Mouse (Mus musculus): ENCODE data around the gene Olfr811.

The Olfr811 gene

GRCm38 (mm10) chr10:129804296-129804695, at the start of gene Olfr811:
Olfr811 (minus strand) TSS chr10:129804396.
- no peak for DNase-seq (ENCODE audit: low spot score)

- DNase-seq (ENCODE audit: low spot score), result no peak
Observed at GRCm38 (mm10) chr10:129847343-129847742, 43.1 kb upstream of the Olfr811 start.

- no peak for DNase-seq (ENCODE audit: low spot score)
Observed at GRCm38 (mm10) chr10:129845994-129846393, 41.8 kb upstream of the Olfr811 start, which contains the start of gene Olfr812. Olfr812 (minus strand) TSS chr10:129846094.

GRCm38 (mm10) chr10:129794817-129795216, 9.4 kb downstream of the Olfr811 start, which contains the start of gene Olfr810:
Olfr810 (minus strand) TSS chr10:129794917.
- no peak for DNase-seq (ENCODE audit: low spot score)

GRCm38 (mm10) chr10:129778123-129778522, 26.1 kb downstream of the Olfr811 start:
- DNase-seq (ENCODE audit: low spot score), result no peak

GRCm38 (mm10) chr10:129774338-129774737, 29.9 kb downstream of the Olfr811 start, which contains the start of gene Olfr809:
Olfr809 (plus strand) TSS chr10:129774638.
- no peak for DNase-seq (ENCODE audit: low spot score)

GRCm38 (mm10) chr10:129765182-129765581, 39.0 kb downstream of the Olfr811 start, which contains the start of gene Olfr808:
Olfr808 (plus strand) TSS chr10:129765482.
- DNase-seq (ENCODE audit: low spot score), result no peak

GRCm38 (mm10) chr10:129757693-129758092, 46.5 kb downstream of the Olfr811 start, which contains the start of gene Olfr807:
Olfr807 (minus strand) TSS chr10:129757793.
- no peak for DNase-seq (ENCODE audit: low spot score)

All from spleen, adult 12 weeks (tissue).